Mouse (Mus musculus) thymus, postnatal 0 days (tissue): ENCODE results near the gene Sox5. TPM values are rescaled to one million over a fixed set of nuclear protein-coding genes. Genes with fewer than 3 reads are reported as not detected.

Experiments
- DNase-seq: peaks from one replicate; pipeline ENCODE4 v3.0.0-alpha.2; 2015; ENCODE audit warnings: low spot score
- polyA plus RNA-seq: library from polyadenylated mRNA; unstranded; fragments of >200 nt; fragmentation: Nextera tagmentation; extraction: Ambion mirVana; gene quantifications from 2 replicates; pipeline ENCODE4 v1.2.1, GENCODE M21; 2015

The Sox5 gene
- polyA plus RNA-seq, 1 experiment from 2014 or later, result 1.2 TPM

GRCm38 (mm10) chr6:144772985-144773384, 8.8 kb downstream of the Sox5 start:
- DNase-seq, result no peak

GRCm38 (mm10) chr6:144772175-144772918, 9.4 kb downstream of the Sox5 start:
- no peak for DNase-seq

- no peak for DNase-seq
Measured at GRCm38 (mm10) chr6:144769060-144769459, 12.7 kb downstream of the Sox5 start.

GRCm38 (mm10) chr6:144761902-144762301, 19.9 kb downstream of the Sox5 start:
- no peak for DNase-seq

- no peak for DNase-seq
Measured at GRCm38 (mm10) chr6:144759193-144759592, 22.6 kb downstream of the Sox5 start.

- DNase-seq, result no peak
Measured at GRCm38 (mm10) chr6:144757414-144757813, 24.4 kb downstream of the Sox5 start.

GRCm38 (mm10) chr6:144756444-144756843, 25.3 kb downstream of the Sox5 start:
- DNase-seq, result no peak

GRCm38 (mm10) chr6:144755304-144755703, 26.5 kb downstream of the Sox5 start:
- DNase-seq, result no peak

- DNase-seq, result no peak
Measured at GRCm38 (mm10) chr6:144754366-144754765, 27.4 kb downstream of the Sox5 start.

GRCm38 (mm10) chr6:144753963-144754296, 27.8 kb downstream of the Sox5 start:
- no peak for DNase-seq

GRCm38 (mm10) chr6:144753225-144753962, 28.4 kb downstream of the Sox5 start:
- no peak for DNase-seq

GRCm38 (mm10) chr6:144751581-144751980, 30.2 kb downstream of the Sox5 start:
- DNase-seq, result no peak

GRCm38 (mm10) chr6:144750197-144750596, 31.6 kb downstream of the Sox5 start:
- DNase-seq, result no peak

- DNase-seq, result no peak
Measured at GRCm38 (mm10) chr6:144746436-144746835, 35.3 kb downstream of the Sox5 start.

GRCm38 (mm10) chr6:144742559-144742958, 39.2 kb downstream of the Sox5 start:
- DNase-seq, result no peak

- no peak for DNase-seq
Measured at GRCm38 (mm10) chr6:144741080-144741655, 40.6 kb downstream of the Sox5 start.

- no peak for DNase-seq
Measured at GRCm38 (mm10) chr6:144740343-144740742, 41.4 kb downstream of the Sox5 start.

GRCm38 (mm10) chr6:144739753-144740152, 42.0 kb downstream of the Sox5 start:
- no peak for DNase-seq

- no peak for DNase-seq
Measured at GRCm38 (mm10) chr6:144737786-144738185, 44.0 kb downstream of the Sox5 start.

GRCm38 (mm10) chr6:144731251-144731970, 50.4 kb downstream of the Sox5 start:
- DNase-seq, result no peak

GRCm38 (mm10) chr6:144723530-144724144, 58.1 kb downstream of the Sox5 start:
- DNase-seq, result no peak
